Mouse (Mus musculus): ENCODE results near the gene Ptn. TPM values are rescaled to one million over a fixed set of nuclear protein-coding genes. Genes with fewer than 3 reads are reported as not detected.

The Ptn gene
- polyA plus RNA-seq, 1 experiment from 2014 or later: 283 TPM

- Histone ChIP-seq H3K27ac (ENCODE audit: poor library complexity, severe bottlenecking) (no peak overlapping the region), H3K27me3 (replicated peaks) (no peaks in the 10 kb centered on the region), H3K4me3 (no peak overlapping the region), H3K4me1 (replicated peaks) (peaks cover 12% of the 10 kb centered on the region), H3K9ac (no peak overlapping the region), H3K9me3 (replicated peaks) (no peaks in the 10 kb centered on the region), H3K4me2 (no peak overlapping the region), H3K36me3 (peaks cover 4% of the 10 kb centered on the region; the same call in 1 of the 2 replicates)
- ATAC-seq (ENCODE audit: insufficient number of reproducible peaks, low FRiP score): no peak
- 38% methylated on average over 12 of the region's 12 CpGs for WGBS
Measured at GRCm38 (mm10) chr6:36788576-36789191, 21.3 kb downstream of the Ptn start.

DNA sequence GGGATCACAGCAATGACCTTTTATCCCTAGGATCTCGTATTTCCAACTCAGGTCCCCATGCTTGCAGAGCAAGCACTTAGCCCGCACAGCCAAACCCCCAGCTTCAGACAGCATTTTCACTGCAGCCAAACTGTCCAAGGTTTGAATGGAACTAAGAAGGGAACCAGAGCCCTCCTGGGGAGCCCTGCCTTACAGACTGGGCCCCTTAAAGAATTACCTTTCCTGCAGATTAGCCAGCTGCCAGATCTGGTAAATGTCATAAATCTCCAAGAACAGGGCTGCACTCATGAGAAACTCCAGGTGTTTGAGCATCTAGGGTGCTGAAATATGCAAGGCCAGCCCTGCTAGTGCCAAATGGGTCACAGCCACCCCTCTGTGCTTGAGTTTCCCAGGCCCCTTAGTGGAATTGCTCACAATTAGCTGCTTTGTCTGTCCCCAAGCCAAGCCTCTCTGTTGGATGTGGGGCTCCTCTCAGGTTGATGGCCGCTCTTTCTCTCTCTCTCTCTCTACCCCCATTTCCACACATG is 25.3 kb downstream of the Ptn start:
- 48% methylated on average over 3 of the region's 3 CpGs for WGBS

GRCm38 (mm10) chr6:36782481-36782880 is 27.5 kb downstream of the Ptn start:
- Histone ChIP-seq H3K9me3 (replicated peaks) (no peaks in the 10 kb centered on the region), H3K4me2 (no peak overlapping the region)

More for the DNA sequence above, 25.3 kb downstream of the Ptn start:
- Histone ChIP-seq H3K4me1 (replicated peaks) (peaks cover 22% of the 10 kb centered on the region), H3K4me2 (no peak overlapping the region), H3K9me3 (replicated peaks) (no peaks in the 10 kb centered on the region), H3K27ac (ENCODE audit: poor library complexity, severe bottlenecking) (0 out of 2 replicates have a peak overlapping the region, but pooled peaks have one; percentile 6), H3K36me3 (peaks cover 4% of the 10 kb centered on the region; the same call in 1 of the 2 replicates), H3K27me3 (replicated peaks) (no peaks in the 10 kb centered on the region), H3K9ac (no peak overlapping the region), H3K4me3 (no peak overlapping the region)
- no peak for ATAC-seq (ENCODE audit: insufficient number of reproducible peaks, low FRiP score)

DNA sequence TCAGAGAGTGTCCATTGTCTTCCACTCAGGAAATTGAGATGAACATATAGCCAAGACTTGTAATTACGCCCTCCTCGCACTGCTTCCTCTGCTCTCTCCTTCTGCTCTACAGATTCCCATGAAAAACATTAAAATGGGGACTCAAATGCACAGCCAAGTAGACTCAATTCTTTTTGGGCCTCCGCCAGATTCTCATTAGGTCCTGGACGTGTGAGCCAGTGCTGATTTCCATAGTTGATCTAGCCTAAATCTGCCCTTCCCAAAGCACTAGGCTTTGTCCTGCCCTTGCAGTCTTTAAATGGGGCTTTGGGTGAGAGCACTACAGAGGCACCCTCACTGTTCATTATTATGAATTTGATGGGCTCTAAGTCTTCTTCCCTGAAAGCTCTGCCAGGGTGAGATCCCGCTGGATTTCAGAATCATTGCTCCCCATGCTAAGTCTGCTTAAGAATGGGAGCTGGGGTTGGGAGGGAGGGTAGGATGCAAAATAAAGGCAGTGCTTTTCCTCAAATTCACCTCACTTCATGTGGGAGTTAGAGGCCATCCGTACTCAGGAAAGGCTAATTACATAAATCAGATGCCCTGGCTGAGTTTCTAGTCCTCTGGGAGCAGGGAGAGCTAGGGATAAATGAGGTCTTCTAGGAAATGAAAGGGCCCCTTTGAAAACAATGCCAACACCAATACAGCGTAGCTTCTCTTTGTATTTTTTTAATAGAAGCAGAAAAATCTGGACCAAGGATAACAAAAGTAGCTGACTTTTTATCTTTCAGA is 32.3 kb downstream of the Ptn start:
- 66% methylated on average over 7 of the region's 7 CpGs for WGBS
- Histone ChIP-seq H3K27ac (ENCODE audit: poor library complexity, severe bottlenecking) (no peak overlapping the region), H3K4me1 (replicated peaks) (peaks cover 21% of the 10 kb centered on the region), H3K9ac (no peak overlapping the region), H3K4me3 (no peak overlapping the region), H3K4me2 (no peak overlapping the region), H3K36me3 (no peaks in the 10 kb centered on the region), H3K9me3 (replicated peaks) (no peaks in the 10 kb centered on the region), H3K27me3 (replicated peaks) (no peaks in the 10 kb centered on the region)
- no peak for ATAC-seq (ENCODE audit: insufficient number of reproducible peaks, low FRiP score)

More at GRCm38 (mm10) chr6:36782481-36782880, 27.5 kb downstream of the Ptn start:
- WGBS: 53% methylated on average over 4 of the region's 4 CpGs
- Histone ChIP-seq H3K27ac (ENCODE audit: poor library complexity, severe bottlenecking) (no peak overlapping the region), H3K27me3 (replicated peaks) (no peaks in the 10 kb centered on the region), H3K9ac (no peak overlapping the region), H3K36me3 (peaks cover 4% of the 10 kb centered on the region; the same call in 1 of the 2 replicates), H3K4me1 (replicated peaks) (peaks cover 31% of the 10 kb centered on the region), H3K4me3 (no peak overlapping the region)
- no peak for ATAC-seq (ENCODE audit: insufficient number of reproducible peaks, low FRiP score)

DNA sequence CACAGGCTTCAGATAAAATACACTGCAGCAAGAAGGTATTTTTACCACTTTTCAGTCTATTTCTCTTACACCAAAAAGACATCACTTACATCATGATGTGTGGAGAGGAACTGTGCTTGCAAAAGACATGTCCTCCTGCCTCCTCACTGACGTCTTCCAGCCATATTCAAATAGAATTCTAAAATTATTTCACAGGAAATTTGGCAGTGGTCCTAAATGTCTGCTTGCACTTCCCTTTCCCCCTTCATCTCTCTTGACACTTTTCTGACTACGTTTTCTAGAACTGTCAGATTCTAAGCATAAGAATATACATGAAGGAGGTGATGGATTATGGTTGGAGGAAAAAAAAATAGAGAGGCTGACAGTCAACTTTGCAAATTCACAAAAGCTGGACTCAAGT is 33.0 kb downstream of the Ptn start:
- Histone ChIP-seq H3K27me3 (replicated peaks) (no peaks in the 10 kb centered on the region), H3K9ac (no peak overlapping the region), H3K9me3 (replicated peaks) (no peaks in the 10 kb centered on the region), H3K4me1 (replicated peaks) (peaks cover 14% of the 10 kb centered on the region; the same call in 1 of the 2 replicates), H3K36me3 (no peaks in the 10 kb centered on the region; the same call in 1 of the 2 replicates), H3K27ac (ENCODE audit: poor library complexity, severe bottlenecking) (no peak overlapping the region), H3K4me3 (no peak overlapping the region), H3K4me2 (no peak overlapping the region)
- no peak for ATAC-seq (ENCODE audit: insufficient number of reproducible peaks, low FRiP score)
- 36% methylated on average over 2 of the region's 2 CpGs for WGBS

DNA sequence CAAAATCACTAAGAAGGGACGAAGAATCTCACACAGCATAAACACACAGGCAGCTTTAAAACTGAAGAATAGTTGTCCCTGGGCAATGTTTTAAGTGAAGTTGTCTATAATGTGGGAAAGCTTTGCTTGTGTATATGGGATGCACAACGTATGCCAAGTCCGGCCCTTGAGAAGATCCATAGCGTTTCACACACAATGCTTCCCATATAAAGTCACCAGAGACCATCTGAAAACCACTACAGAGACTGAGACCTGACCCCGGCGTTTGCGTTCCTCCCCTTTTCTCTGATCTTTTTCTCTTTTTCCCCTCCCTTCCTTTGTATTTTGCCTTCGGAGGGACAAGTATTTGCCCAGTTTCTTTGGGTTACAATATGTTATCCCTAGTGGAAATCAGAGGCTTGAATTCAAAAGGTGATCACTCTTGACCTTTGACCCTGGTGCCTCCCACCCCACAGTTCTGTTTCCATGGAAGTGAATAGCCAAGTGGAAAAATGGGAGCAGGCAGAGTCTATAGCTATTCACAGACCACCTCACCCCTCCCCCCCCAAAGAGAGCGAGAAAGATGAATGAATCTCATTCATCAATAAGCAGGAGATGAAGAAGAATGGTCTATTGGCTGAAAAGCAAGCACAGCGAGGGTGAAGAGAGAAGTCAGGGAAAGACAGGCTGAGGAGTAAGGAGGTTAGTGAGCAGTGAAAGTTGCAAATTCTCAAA is 34.2 kb downstream of the Ptn start:
- Histone ChIP-seq H3K27ac (ENCODE audit: poor library complexity, severe bottlenecking) (no peak overlapping the region), H3K27me3 (replicated peaks) (no peaks in the 10 kb centered on the region), H3K4me1 (replicated peaks) (peaks cover 21% of the 10 kb centered on the region; the same call in 1 of the 2 replicates), H3K36me3 (peaks cover 3% of the 10 kb centered on the region), H3K9me3 (replicated peaks) (no peaks in the 10 kb centered on the region), H3K4me2 (no peak overlapping the region), H3K9ac (no peak overlapping the region), H3K4me3 (no peak overlapping the region)
- ATAC-seq (ENCODE audit: insufficient number of reproducible peaks, low FRiP score): no peak
- WGBS: 82% methylated on average over 10 of the region's 10 CpGs

- Histone ChIP-seq H3K27me3 (replicated peaks) (no peaks in the 10 kb centered on the region), H3K4me3 (no peak overlapping the region), H3K36me3 (peaks cover 8% of the 10 kb centered on the region), H3K4me1 (replicated peaks) (peaks cover 11% of the 10 kb centered on the region; the same call in 1 of the 2 replicates), H3K9me3 (replicated peaks) (no peaks in the 10 kb centered on the region), H3K4me2 (no peak overlapping the region), H3K27ac (ENCODE audit: poor library complexity, severe bottlenecking) (no peak overlapping the region), H3K9ac (no peak overlapping the region)
- 77% methylated on average over 2 of the region's 2 CpGs for WGBS
- no peak for ATAC-seq (ENCODE audit: insufficient number of reproducible peaks, low FRiP score)
Measured at GRCm38 (mm10) chr6:36772541-36772940, 37.5 kb downstream of the Ptn start.

DNA sequence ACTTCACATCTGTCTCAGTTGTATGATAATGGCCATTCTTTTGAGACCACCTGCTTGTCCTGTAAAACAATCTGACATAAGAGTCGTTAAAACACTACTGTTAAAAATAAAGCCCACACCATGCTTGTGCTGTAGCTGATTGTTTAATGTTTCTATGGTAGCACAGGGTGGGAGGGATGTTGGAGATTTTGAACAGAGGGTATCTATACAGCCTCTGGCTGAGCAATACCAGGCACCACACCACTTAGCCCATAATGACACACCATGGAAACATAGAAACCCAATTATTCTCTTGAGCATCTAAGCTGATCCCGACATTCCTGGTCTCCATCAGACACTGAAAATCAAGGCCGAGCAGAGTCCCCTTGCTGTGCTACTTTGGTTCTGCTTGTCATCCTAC is 41.0 kb downstream of the Ptn start:
- Histone ChIP-seq H3K4me2 (no peak overlapping the region), H3K27ac (ENCODE audit: poor library complexity, severe bottlenecking) (no peak overlapping the region), H3K4me1 (replicated peaks) (0 out of 2 replicates have a peak, but pooled peaks cover 8% of the 10 kb centered on the region), H3K9me3 (replicated peaks) (no peaks in the 10 kb centered on the region), H3K36me3 (peaks cover 8% of the 10 kb centered on the region), H3K27me3 (replicated peaks) (no peaks in the 10 kb centered on the region), H3K9ac (no peak overlapping the region), H3K4me3 (no peak overlapping the region)
- no peak for ATAC-seq (ENCODE audit: insufficient number of reproducible peaks, low FRiP score)
- 64% methylated on average over 3 of the region's 3 CpGs for WGBS

DNA sequence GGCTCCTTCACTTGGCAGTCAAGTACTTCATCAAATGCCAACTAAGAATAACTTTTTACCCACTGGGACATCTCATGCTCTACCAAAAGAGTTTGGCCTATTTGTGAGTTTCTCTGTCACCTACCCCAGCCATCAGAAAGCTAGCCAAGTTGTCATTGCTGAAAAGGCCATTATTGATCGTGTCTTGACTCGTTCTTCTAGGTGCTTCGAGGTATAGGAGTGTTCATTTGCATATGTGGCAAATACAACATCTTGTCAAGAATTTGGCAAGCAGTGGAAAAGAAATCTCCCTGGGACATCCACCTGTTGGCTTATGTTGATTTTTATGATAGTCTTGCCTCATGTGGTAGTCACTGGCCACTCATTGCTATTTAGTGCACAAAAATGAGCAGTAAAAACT is 43.1 kb downstream of the Ptn start:
- Histone ChIP-seq H3K27me3 (replicated peaks) (no peaks in the 10 kb centered on the region), H3K4me1 (replicated peaks) (0 out of 2 replicates have a peak, but pooled peaks cover 7% of the 10 kb centered on the region), H3K9me3 (replicated peaks) (no peaks in the 10 kb centered on the region), H3K36me3 (peaks cover 8% of the 10 kb centered on the region; the same call in 1 of the 2 replicates), H3K27ac (ENCODE audit: poor library complexity, severe bottlenecking) (no peak overlapping the region), H3K4me2 (no peak overlapping the region), H3K4me3 (no peak overlapping the region), H3K9ac (no peak overlapping the region)
- 86% methylated on average over 3 of the region's 3 CpGs for WGBS
- ATAC-seq (ENCODE audit: insufficient number of reproducible peaks, low FRiP score): no peak

- H3K4me2 ChIP-seq: no peak overlapping the region
- H3K4me1 ChIP-seq (replicated peaks): no peaks in the 10 kb centered on the region
- H3K27me3 ChIP-seq (replicated peaks): no peaks in the 10 kb centered on the region
- no peak for ATAC-seq (ENCODE audit: insufficient number of reproducible peaks, low FRiP score)
- no peak overlapping the region for H3K9ac ChIP-seq
- no peak overlapping the region for H3K4me3 ChIP-seq
- peaks cover 1% of the 10 kb centered on the region; the same call in 1 of the 2 replicates for H3K36me3 ChIP-seq
- no peaks in the 10 kb centered on the region for H3K9me3 ChIP-seq (replicated peaks)
- WGBS: 79% methylated on average over 10 of the region's 10 CpGs
- no peak overlapping the region for H3K27ac ChIP-seq (ENCODE audit: poor library complexity, severe bottlenecking)
Measured at GRCm38 (mm10) chr6:36755001-36755885, 54.8 kb downstream of the Ptn start.

Measured in heart, embryonic 12.5 days (tissue).